Mouse (Mus musculus) thymus, postnatal 0 days (tissue): ENCODE measurements around the gene Smpdl3b. TPM values are rescaled to one million over a fixed set of nuclear protein-coding genes. Genes with fewer than 3 reads are reported as not detected.
A peak's percentile ranks its signal among the peaks of the same experiment; 100 is the strongest.

Source experiments
- DNase-seq: peaks from one replicate; pipeline ENCODE4 v3.0.0-alpha.2; 2015; ENCODE audit warnings: low spot score
- polyA plus RNA-seq: library from polyadenylated mRNA; unstranded; fragments of >200 nt; fragmentation: Nextera tagmentation; extraction: Ambion mirVana; gene quantifications from 2 replicates; pipeline ENCODE4 v1.2.1, GENCODE M21; 2015

Smpdl3b gene
- polyA plus RNA-seq, 1 experiment from 2014 or later = 0.75 TPM

DNA sequence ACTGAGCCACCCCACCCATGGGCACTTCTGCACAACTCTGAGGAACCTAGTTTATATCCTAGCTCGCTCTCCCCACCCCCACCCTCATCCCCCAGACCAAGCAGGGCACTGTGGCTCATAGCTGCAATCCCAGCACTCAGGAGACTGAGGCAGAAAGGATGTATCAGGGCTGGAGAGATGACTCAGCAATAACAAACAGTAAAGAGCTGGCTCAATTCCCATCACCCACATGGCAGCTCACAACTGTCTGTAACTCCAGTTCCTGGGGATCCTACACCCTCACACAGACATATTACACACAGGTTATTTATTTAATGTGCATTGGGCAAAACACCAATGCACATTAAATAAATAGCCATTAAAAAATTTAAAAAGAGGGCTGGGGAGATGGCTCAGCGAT, 21.7 kb downstream of the Smpdl3b start:
- no peak for DNase-seq

DNA sequence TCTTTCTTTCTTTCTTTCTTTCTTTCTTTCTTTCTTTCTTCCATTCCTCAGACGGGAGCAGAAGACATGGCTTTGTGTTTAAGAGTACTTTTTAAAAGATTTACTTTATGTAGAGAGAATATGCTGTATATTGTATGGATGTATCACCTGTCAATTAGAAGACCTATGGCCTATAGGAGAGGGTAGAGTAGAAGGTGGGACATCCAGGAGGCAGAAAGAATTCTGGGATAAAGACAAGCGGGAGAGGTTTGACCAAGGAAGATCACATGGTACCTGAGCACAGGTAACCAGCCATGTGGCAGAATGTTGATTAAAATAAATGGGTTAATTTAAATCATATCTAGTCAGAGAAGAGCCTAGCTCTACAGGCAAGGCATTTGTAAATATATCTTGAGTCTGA, 22.3 kb downstream of the Smpdl3b start:
- no peak for DNase-seq

DNA sequence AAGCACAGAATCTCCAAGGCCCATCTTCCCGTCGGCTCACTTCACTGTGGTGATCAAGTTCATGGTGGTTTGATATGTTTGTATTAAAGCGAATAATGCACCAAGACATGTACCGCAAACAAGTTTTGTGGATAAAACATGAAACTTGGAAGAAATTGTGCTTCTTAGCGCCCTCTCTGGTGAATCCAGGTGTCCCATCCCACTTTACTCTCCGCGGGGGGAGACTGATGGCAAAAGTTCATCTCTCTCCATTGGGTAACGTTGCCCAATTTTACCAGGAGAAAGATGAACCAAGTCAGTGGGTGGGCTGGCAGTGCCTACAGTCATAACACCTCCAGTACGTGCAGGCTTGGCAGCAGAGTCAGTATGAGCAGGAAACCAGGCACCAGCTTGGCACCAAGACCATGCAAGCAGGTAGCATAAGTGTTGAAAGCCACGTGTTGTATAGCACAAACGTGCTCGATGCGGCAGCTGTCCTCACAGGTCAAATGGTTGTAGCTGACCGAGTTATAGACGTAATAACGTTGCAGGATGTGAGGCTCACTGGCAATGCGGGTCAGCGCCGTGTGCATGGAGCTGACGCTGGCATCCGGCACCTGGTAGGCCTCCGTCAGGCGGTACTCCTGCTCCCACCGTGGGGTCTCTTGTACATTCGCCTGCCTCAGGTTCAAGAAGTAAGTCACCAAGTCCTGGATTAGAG, 23.8 kb downstream of the Smpdl3b start:
- DNase-seq = no peak

DNA sequence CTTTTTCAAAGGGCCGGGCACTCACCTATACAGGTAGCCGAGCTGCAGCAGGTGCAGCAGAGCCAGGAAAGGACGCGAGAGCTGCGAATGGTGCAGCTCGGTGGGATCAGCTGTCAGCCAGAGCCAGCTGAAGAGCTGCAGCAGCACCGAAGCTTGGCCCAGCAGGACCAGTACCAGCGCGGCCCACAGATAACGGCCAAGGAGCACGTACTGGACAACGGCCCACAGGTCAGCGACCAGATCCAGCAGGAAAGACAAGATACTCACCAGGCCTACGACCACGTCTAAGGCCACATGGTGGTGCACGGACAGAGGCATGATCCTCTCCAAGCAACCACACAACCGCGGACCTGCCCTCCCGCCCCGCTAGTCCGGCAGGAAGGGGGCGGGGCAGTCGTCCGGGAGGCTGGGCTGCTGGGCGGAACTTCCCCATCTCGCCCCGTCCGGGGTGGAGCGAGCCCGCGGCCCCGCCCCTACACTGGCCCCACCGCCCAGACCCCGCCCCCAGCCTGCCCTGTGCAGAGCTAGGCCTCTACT, 24.8 kb downstream of the Smpdl3b start, which contains the start of gene Xkr8:
Xkr8 (minus strand) TSS at position 399 of the 537 bp plus-strand sequence.
- peak; percentile 76 for DNase-seq

DNA sequence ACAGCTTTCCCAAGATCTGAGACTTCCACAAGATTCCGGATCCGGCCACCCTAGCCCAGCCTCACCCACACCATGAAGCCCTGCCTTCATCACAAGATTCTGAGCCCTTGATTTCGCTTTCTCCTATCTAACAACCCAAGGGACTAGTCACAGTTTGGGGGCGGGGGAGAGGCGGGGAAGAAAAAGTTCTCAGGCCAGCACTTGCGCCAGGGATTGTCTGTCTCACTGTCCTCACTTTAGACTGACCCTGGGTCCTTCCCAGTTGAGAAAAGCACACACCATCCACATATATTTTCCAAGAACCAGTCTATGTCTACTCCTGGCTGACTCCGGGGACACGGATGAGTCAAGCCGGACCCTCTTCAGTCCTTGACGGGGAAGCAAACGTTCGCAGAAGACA, 25.4 kb downstream of the Smpdl3b start:
- no peak for DNase-seq

DNA sequence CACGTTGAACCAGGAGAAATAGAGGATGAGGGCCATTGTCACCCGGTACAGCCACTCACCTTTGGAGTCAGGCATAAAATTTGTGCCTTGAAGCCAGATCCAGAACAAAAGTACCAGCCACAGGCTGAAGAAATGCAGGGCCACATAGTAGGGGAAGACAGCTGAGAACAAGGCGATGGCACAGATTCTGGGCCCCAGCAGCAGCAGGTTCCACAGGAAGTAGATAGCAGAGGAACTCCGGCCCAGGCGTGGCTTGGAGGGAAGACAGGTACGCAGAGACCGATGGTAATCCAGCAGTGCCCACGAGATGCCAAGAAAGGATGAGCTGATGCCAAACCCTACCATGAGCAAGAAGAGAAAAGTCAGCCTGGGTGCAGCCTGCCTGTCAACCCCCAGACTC, 28.8 kb downstream of the Smpdl3b start:
- DNase-seq = no peak

DNA sequence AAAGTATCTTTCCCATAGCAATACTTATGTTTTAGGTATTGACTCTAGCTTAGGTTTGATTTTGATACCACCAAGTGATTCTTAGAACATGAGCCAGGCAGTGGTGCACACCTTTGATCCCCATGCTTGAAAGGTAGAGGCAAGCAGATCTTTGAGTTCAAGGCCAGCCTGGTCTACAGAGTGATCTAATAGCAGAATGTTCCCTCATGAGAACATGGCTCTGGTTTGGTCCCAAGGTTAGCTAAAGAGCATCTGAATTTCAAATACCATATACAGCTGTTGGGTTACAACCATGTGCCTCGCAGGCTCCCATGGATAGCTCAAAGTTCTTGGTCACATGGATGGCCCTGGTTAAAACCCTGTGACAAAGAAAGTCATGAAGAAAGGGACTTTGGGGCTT, 38.8 kb downstream of the Smpdl3b start:
- no peak for DNase-seq

DNA sequence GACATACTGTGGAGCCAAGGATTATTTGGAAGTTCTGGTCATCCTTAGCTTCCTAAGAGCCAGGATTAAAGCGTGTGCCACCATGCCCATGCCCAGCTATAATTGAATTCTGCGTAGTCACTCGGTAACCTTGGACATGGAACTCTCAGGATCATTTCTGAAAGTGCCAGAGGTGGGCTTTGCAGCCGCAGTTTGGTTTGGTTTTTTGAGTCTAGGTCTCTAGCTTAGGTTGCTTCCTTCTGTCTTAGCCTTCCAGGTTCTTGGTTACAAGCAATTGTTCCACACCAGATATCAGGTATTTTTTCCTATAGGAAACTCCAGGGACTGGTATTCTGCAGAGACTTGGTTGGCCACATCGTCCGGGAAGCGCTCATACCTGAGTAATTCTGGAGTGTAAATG, 43.9 kb downstream of the Smpdl3b start:
- DNase-seq = no peak

DNA sequence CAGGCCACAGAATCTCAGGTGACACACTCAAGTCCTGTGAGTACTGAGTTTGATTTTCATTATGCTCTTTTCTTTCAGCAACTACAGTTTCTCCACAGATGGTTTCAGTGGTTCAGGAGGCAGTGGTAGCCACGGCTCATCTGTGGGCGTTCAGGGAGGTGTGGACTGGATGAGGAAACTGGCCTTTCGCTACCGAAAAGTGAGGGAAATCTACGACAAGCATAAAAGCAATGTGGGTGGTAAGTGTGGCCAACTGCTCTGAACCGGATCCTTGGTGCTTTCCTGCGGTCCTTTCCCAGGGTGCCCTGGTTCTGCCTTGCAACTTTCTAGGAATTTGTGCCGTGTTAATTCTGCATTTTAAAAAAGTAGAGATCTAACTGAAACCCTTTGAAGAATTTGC, 50.2 kb downstream of the Smpdl3b start:
- no peak for DNase-seq

DNA sequence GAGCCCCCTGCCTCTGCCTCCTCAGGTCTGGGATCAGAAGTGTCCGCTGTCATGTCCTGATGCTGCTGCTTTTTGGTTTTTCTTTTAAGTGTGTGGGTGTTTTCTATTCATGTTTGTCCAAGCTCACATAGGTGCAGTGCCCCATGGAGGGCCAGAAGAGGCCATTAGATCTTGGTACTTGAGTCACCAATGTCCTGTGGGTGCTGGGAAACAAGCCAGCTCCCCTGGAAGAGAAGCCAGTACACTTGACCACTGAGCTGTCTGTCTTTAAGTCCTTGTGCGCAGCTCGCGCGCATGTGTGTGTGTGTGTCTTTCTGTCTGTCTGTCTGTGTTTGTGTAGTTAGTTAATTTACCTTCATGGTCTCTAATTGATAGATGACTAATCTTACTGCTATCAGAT, 55.0 kb downstream of the Smpdl3b start:
- DNase-seq = no peak

DNA sequence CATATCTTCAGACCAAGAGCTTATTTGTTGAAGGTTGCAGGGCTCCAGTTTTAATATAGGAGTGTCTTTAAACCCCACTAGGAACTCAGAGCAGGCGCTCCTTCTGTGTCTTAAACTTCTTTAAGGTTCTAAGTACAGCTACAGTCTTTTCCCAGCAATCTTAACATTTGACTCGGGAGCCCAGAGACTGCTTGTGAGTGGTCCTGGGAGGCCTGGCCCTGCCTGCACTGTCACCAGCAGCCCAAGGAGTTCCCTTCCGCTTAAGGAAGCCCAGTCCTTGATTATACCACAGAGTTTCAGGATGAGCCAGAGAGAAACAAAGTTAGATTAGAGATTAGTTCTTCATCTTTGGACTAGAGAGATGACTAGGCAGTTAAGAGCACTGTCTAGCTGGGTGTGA, 63.7 kb downstream of the Smpdl3b start:
- no peak for DNase-seq

DNA sequence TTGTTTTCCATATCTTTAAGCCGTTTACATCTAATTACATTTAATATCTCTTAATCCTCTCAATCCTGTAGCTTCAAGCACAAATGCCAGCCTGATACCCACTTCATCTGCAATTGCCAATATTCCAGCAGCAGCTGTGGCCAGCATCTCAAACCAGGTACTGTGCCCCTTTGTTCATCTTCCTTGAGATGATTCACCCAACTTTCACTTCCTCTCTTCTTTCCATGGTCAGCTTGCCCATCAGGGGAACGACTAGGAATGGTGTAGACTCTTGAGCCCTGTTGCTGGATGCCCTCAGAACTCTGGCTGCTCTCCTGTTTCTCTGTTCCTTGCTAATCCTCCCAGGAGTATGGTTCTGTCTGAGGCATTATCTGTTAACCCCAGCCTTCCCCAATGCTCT, 67.4 kb downstream of the Smpdl3b start:
- DNase-seq = no peak

Other genes starting within 250 kb of the Smpdl3b start
- 7.3 and 8.0 TPM in 2 replicates for gene Sesn2, start 246.8 kb downstream of the Smpdl3b start, polyA plus RNA-seq
- gene Atpif1, start 223.6 kb downstream of the Smpdl3b start, polyA plus RNA-seq = 874 and 945 TPM in 2 replicates
- 190 and 199 TPM in 2 replicates for gene Dnajc8, start 221.7 kb downstream of the Smpdl3b start, polyA plus RNA-seq
- gene Ptafr, start 193.2 kb downstream of the Smpdl3b start, polyA plus RNA-seq = 0.96 and 1.5 TPM in 2 replicates
- gene Eya3, start 118.3 kb downstream of the Smpdl3b start, polyA plus RNA-seq = 20.6 and 26.8 TPM in 2 replicates
- 3.0 and 3.1 TPM in 2 replicates for gene Xkr8, start 24.7 kb downstream of the Smpdl3b start, polyA plus RNA-seq
- gene Rpa2, start 11.1 kb upstream of the Smpdl3b start, polyA plus RNA-seq = 129 and 139 TPM in 2 replicates
- gene Themis2, start 39.1 kb upstream of the Smpdl3b start, polyA plus RNA-seq = 2.7 and 2.9 TPM in 2 replicates
- gene Ppp1r8, start 85.9 kb upstream of the Smpdl3b start, polyA plus RNA-seq = 50.4 and 51.0 TPM in 2 replicates
- 36.0 and 37.2 TPM in 2 replicates for gene Stx12, start 127.3 kb upstream of the Smpdl3b start, polyA plus RNA-seq
- 45.4 and 52.4 TPM in 2 replicates for gene Fam76a, start 165.3 kb upstream of the Smpdl3b start, polyA plus RNA-seq
- 6.0 and 7.8 TPM in 2 replicates for gene Fgr, start 216.8 kb upstream of the Smpdl3b start, polyA plus RNA-seq